Mouse (Mus musculus) heart, postnatal 0 days (tissue): ENCODE measurements around the gene Snurf. TPM values are rescaled to one million over a fixed set of nuclear protein-coding genes. Genes with fewer than 3 reads are reported as not detected.

Source experiments
- ATAC-seq: fragments of 200-750 bp; cut with Nextera tagmentation; 2 replicates; pipeline ENCODE4 v1.8.0; 2017; ENCODE audit warnings: low read depth, moderate number of reproducible peaks, moderate library complexity; ENCODE audit not compliant: insufficient read depth
- DNase-seq: peaks from one replicate; pipeline ENCODE4 v3.0.0-alpha.2; 2016; ENCODE audit warnings: low spot score
- H3K27ac ChIP-seq: fragments of 300-500 bp; sonication (generic); 2 replicates; pipeline ENCODE4 v1.5.1; 2014; ENCODE audit warnings: low read depth, mild to moderate bottlenecking
- H3K27me3 ChIP-seq: fragments of 300-500 bp; sonication (generic); 2 replicates; pipeline ENCODE4 v1.6.1; 2014; ENCODE audit warnings: low read length, mixed read lengths; ENCODE audit not compliant: control insufficient read depth, insufficient read depth
- H3K36me3 ChIP-seq: fragments of 300-500 bp; sonication (generic); replicated peaks from 2 replicates; pipeline ENCODE4 v1.6.1; 2014; ENCODE audit warnings: low read length, mixed read lengths; ENCODE audit not compliant: control insufficient read depth, insufficient read depth
- H3K4me1 ChIP-seq: fragments of 300-500 bp; sonication (generic); 2 replicates; pipeline ENCODE4 v1.6.1; 2014; ENCODE audit warnings: antibody characterized with exemption; ENCODE audit not compliant: control insufficient read depth, insufficient read depth
- H3K4me2 ChIP-seq: fragments of 300-500 bp; sonication (generic); 2 replicates; pipeline ENCODE4 v1.6.1; 2014; ENCODE audit warnings: low read depth, mild to moderate bottlenecking, low read length, moderate library complexity
- H3K4me3 ChIP-seq: fragments of 300-500 bp; sonication (generic); 2 replicates; pipeline ENCODE4 v1.5.1; 2014; ENCODE audit warnings: low read depth, low read length
- H3K9ac ChIP-seq: fragments of 300-500 bp; sonication (generic); replicated peaks from 2 replicates; pipeline ENCODE4 v1.6.1; 2014; ENCODE audit warnings: low read depth, low read length, mixed read lengths
- H3K9me3 ChIP-seq: fragments of 300-500 bp; sonication (generic); replicated peaks from 2 replicates; pipeline ENCODE4 v1.6.1; 2016; ENCODE audit warnings: low read length; ENCODE audit not compliant: control insufficient read depth
- CTCF ChIP-seq: IDR thresholded peaks from 2 replicates; pipeline ENCODE4 v1.5.1; 2016; ENCODE audit warnings: antibody characterized with exemption, control low read depth, low read depth
- EP300 ChIP-seq: IDR thresholded peaks from 2 replicates; pipeline ENCODE4 v1.6.1; 2016; ENCODE audit warnings: antibody characterized with exemption, low read depth
- WGBS: fragments of 180-500 bp; shearing (Covaris S2); extraction: QIAGEN DNeasy Blood & Tissue Kit; methylation state at CpG from one replicate; pipeline ENCODE4 v1.1.7; 2014; 5-methylcytosine and 5-hydroxymethylcytosine counted together
- polyA plus RNA-seq: library from polyadenylated mRNA; unstranded; fragments of >200 nt; fragmentation: Nextera tagmentation; extraction: Ambion mirVana; gene quantifications from 2 replicates; pipeline ENCODE4 v1.2.1, GENCODE M21; 2015
- total RNA-seq: library from RNA; depleted of rRNA; stranded (reverse); fragments of >200 nt; gene quantifications from 2 replicates; pipeline ENCODE4 v1.2.3, GENCODE M21; 2014; ENCODE audit warnings: low replicate concordance; rRNA removed

Snurf gene
- total RNA-seq (not detected in 2 replicates), polyA plus RNA-seq (62.9 and 70.7 TPM in 2 replicates)

DNA sequence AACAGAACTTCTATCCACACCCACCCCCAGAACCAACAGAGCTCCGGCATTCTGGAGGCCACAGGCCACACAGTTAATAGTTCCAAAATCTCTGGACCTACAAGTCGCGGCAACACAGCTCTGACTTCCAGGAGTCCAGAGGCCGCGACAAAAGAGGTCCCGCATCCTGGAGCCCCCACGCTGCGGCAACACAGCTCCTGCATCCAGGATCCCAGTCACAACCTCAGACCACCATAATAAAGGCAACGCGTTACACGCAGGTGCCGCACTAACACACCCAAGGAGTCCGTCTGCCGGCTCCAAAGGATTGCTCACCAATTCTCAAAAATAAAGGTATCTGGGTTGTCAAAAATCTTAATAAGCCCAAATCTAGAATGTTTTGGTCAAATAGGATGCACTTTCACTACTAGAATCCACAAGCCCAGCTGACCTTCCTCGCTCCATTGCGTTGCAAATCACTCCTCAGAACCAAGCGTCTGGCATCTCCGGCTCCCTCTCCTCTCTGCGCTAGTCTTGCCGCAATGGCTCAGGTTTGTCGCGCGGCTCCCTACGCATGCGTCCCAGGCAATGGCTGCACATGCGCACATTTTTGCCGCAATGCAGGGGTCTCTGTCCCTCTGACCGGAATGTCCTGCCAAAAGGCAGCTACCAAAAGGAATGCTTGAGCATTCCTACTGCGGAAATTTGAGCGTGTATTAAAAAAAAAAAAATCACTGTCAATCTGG is at the start of gene Snurf, which contains the start of gene Gm38393:
TSS of gene Snurf (minus strand) at position 444 of the 725 bp plus-strand sequence.
TSS of gene Gm38393 (minus strand) at position 459 of the 725 bp plus-strand sequence.
- DNase-seq: peak; percentile 43
- H3K4me2 ChIP-seq: peak within 1 kb of the TSS; percentile 65
- peak within 1 kb of the TSS; percentile 56 for H3K4me3 ChIP-seq
- H3K27me3 ChIP-seq: no peaks in the 10 kb centered on the region
- 44% methylated on average over 30 of the region's 30 CpGs for WGBS
- no peaks in the 10 kb centered on the region for H3K4me1 ChIP-seq
- peak within 1 kb of the TSS; percentile 52 for H3K27ac ChIP-seq
- no peaks in the 10 kb centered on the region for H3K36me3 ChIP-seq
- ATAC-seq: peak; percentile 72; the same call in 1 of the 2 replicates
- no peak for TF ChIP-seq EP300
- TF ChIP-seq CTCF: no peak
- H3K9ac ChIP-seq: peak within 1 kb of the TSS; percentile 54
- no peaks in the 10 kb centered on the region for H3K9me3 ChIP-seq

DNA sequence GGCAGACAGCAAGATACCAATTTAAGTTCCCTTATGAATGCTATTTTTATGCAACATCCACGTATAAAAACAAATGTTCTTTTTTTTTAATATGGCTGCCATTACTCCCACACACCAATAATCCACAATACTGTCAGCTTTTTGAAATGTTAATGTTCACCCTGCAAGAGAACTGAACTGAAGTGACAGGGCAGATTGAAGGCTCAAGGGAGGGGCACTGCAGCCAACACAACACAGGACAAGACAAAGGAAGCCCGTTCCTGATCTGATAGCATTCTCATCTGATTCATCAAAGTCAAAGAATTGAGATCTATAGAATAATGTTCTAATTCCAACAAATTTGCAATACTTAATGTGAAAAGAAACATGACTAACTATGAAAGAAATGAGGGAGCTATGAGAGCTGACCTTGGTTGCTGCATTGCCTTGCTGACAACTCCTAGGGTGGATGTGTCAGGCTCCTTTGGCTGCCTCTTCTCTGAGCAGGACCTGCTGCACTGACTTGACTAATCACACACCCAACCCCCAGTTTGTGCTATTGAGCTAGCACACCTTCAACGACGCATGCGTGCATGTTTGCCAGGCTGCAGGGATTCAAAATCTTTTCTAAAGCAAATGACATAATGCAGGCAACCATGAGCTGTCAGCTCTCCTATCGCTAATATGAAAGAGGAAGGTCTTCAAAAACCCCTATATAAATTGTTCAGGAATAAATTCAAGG is 42.8 kb upstream of the Snurf start:
- no peak for DNase-seq
- H3K27me3 ChIP-seq: no peaks in the 10 kb centered on the region

DNA sequence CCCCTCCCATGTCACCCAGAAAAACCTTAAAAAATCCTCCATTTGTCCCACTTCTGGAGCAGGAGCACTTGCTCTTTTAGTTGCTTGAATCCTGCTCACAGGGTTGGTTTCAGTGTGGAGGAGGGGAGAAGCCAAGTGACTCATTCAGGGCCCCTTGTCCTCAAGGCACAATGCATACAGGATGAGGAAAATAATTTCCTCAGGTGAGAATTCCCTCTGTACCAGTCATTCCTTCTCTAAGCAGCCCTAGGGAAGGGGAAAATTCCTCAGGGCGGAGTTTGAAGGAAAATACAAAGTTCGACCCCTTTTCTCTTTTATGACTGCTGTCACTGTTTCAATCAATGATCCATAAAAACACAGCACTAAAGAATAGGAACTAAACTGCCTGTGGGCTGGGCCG is 8.3 kb upstream of the Snurf start:
- Histone ChIP-seq H3K4me2 (no peak overlapping the region), H3K27me3 (no peaks in the 10 kb centered on the region), H3K36me3 (no peaks in the 10 kb centered on the region), H3K9ac (no peak overlapping the region), H3K4me3 (no peak overlapping the region), H3K27ac (no peak overlapping the region), H3K9me3 (no peaks in the 10 kb centered on the region), H3K4me1 (no peaks in the 10 kb centered on the region)
- DNase-seq: no peak
- ATAC-seq: no peak
- 69% methylated on average over 3 of the region's 3 CpGs for WGBS
- no peak for TF ChIP-seq CTCF
- TF ChIP-seq EP300: no peak

More for the DNA sequence above, 42.8 kb upstream of the Snurf start:
- Histone ChIP-seq H3K4me3 (no peak overlapping the region), H3K27ac (no peak overlapping the region), H3K9ac (no peak overlapping the region), H3K9me3 (no peaks in the 10 kb centered on the region), H3K36me3 (no peaks in the 10 kb centered on the region), H3K4me1 (no peaks in the 10 kb centered on the region), H3K4me2 (no peak overlapping the region)
- no peak for TF ChIP-seq CTCF
- no peak for TF ChIP-seq EP300
- WGBS: 55% methylated on average over 6 of the region's 6 CpGs
- ATAC-seq: no peak

DNA sequence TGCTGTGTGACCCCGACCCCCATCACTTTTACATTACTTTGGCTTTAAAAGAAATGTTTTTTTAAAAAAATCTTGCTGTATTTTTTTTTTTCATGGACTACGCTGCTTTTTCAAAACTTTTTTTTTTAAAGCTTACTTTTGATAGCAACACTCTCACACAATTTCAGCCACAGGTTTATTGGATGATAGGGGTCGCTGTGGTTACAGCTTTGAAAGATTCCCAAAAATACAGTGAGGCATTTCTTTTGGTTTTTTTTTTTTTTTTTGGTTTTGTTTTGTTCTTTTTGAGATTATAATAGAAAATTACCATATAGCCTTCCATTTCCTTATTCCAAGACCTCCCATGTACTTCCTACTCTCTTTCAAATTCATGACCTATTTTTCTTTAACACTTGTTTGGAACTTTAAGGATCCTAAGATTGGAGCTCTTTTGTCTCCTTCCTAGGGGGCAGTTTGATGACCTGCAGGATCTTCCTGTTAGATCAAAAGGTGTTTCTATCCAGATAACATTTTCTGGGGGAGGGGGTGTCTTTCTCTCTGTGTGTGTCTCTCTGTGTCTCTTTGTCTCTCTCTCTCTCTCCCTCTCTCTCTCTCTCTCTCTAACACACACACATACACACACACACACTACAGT is 3.0 kb upstream of the Snurf start:
- no peaks in the 10 kb centered on the region for H3K36me3 ChIP-seq
- H3K27ac ChIP-seq: no peak overlapping the region
- TF ChIP-seq CTCF (no peak; the same call in 1 of the 2 replicates), EP300 (no peak)
- H3K4me2 ChIP-seq: no peak overlapping the region
- no peak for ATAC-seq
- H3K9me3 ChIP-seq: no peaks in the 10 kb centered on the region
- DNase-seq: no peak
- H3K27me3 ChIP-seq: no peaks in the 10 kb centered on the region
- no peaks in the 10 kb centered on the region for H3K4me1 ChIP-seq
- H3K4me3 ChIP-seq: no peak overlapping the region
- no peak overlapping the region for H3K9ac ChIP-seq
- 41% methylated on average over 3 of the region's 3 CpGs for WGBS

DNA sequence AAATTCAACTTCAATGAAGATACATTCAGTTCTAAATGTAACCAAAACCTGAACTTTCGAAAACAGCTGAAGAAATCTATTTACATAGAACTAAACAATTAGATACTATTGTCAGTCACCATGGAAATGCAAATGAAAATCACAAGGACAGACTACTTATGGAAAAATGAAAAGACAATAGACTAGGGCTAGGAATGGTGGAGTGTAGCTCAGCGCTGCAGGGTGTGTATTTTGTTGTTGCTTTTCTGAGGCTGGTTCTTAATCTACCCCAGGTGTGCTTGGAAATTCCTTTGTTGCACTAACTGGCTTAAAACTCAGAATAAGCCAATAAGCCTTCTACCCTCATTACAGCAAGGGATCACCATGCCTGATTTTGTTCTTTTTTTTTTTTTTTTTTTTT is 1.4 kb upstream of the Snurf start:
- Histone ChIP-seq H3K27me3 (no peaks in the 10 kb centered on the region), H3K27ac (no peak overlapping the region), H3K36me3 (no peaks in the 10 kb centered on the region), H3K4me3 (no peak overlapping the region), H3K4me2 (no peak overlapping the region), H3K9ac (no peak overlapping the region), H3K4me1 (no peaks in the 10 kb centered on the region), H3K9me3 (no peaks in the 10 kb centered on the region)
- TF ChIP-seq EP300 (no peak), CTCF (no peak)
- WGBS: 43% methylated on average over 2 of the region's 2 CpGs
- DNase-seq (no peak), ATAC-seq (no peak)
